Mouse (Mus musculus) spleen, adult 2 months (tissue): Measurements from ENCODE around the gene Elfn2.

ENCODE experiments used
- CTCF ChIP-seq: fragments of 200-500 bp; IDR thresholded peaks from 2 replicates; pipeline ENCODE4 v1.5.1; 2011; ENCODE audit warnings: mild to moderate bottlenecking, inconsistent platforms; ENCODE audit not compliant: insufficient read depth, insufficient read length, insufficient replicate concordance; ENCODE audit errors: extremely low read depth
- POLR2A ChIP-seq: fragments of 200-500 bp; IDR thresholded peaks from 2 replicates; pipeline ENCODE4 v1.6.1; 2011; ENCODE audit warnings: low read depth, low read length, inconsistent platforms

DNA sequence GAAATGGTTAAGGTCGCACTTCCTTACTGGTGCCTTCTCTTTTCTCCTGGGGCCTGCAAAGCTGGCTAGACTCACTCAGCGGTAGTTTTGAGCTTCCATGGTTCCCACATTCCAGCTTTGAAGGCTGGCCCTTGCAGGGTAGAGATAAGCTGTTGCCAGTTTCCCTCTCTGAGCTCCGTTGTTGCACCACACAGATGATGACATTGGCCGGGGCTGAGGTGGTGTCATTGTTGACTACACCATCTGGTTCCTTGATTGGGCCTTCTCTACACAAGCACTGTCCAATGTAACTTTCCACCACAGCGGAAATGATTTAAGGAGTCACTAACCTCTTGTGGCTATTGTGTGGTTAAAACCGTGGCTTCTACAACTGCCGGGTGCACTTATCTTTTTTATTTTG, 2.0 kb upstream of the Elfn2 start:
- TF ChIP-seq CTCF (no peak), POLR2A (no peak)
